Mouse (Mus musculus) testis, adult 2 months (tissue): ENCODE results near the gene Dhtkd1.
A peak's percentile ranks its signal among the peaks of the same experiment; 100 is the strongest.

Source experiments
- CTCF ChIP-seq: fragments of 200-500 bp; IDR thresholded peaks from 2 replicates; pipeline ENCODE4 v1.5.1; 2012; ENCODE audit warnings: low read depth, mild to moderate bottlenecking, inconsistent platforms, low read length, moderate library complexity; ENCODE audit not compliant: control insufficient read depth, insufficient read depth, insufficient replicate concordance
- POLR2A ChIP-seq: fragments of 200-500 bp; IDR thresholded peaks from 2 replicates; pipeline ENCODE4 v1.6.1; 2012; ENCODE audit warnings: low read depth, mild to moderate bottlenecking, inconsistent platforms, low read length, moderate library complexity; ENCODE audit not compliant: control insufficient read depth

DNA sequence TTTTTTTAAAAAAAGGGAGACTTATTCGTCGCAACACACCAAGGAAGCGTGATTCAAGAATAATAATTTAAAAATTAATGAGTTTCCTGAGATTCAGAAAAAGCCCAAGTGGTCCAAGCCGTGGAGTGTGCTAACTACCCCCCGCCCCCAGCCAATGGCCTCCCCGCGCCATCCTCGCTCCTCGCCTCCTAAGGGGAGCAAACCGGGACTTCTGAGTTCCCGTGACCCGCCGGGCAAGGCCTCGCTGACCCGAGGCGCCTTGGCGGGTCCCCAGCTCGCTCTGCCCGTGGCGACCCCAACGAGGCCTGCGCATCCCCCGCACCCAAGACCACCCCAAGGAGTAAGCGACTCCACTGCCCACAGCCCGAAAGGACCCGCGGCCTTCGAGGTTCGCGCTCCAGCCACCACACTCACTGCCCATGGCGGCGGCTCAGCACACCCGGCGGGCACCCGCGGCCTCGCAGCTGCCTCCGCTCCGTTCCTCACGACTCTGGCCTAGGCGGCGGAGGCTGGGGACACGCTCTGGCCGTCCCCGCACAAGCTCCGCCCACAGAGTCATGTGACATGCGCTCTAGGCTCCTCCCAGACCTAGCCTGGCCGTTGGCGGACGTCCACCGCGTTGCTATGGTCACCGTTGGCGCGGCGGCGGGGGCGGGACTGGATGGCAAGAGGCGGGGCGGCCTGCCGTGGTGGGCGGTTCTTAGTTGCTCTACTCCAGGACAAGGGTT, 47.6 kb downstream of the Dhtkd1 start, which contains the start of gene Sec61a2:
- TF ChIP-seq CTCF (0 out of 2 replicates have a peak, but pooled peaks have one; percentile 19), POLR2A (peak; percentile 100)
